Mouse (Mus musculus) ES-Bruce4 (cell line): ENCODE data around the gene Gm49361. TPM values are rescaled to one million over a fixed set of nuclear protein-coding genes. Genes with fewer than 3 reads are reported as not detected.

Experiments used
- H3K27ac ChIP-seq: 2 replicates; pipeline ENCODE4 v1.5.1; 2012; ENCODE audit warnings: low read length, inconsistent platforms; ENCODE audit not compliant: insufficient read depth
- H3K27me3 ChIP-seq: 2 replicates; pipeline ENCODE4 v1.6.1; 2012; ENCODE audit warnings: mild to moderate bottlenecking, low read length, inconsistent platforms; ENCODE audit not compliant: control insufficient read depth, poor library complexity, insufficient read depth, severe bottlenecking
- H3K36me3 ChIP-seq: 2 replicates; pipeline ENCODE4 v1.6.1; 2012; ENCODE audit warnings: inconsistent platforms, mild to moderate bottlenecking, low read length, moderate library complexity; ENCODE audit not compliant: control insufficient read depth, poor library complexity, insufficient read depth, severe bottlenecking
- H3K4me1 ChIP-seq: one replicate; pipeline ENCODE4 v1.8.1; 2011; ENCODE audit warnings: low read length; ENCODE audit not compliant: control insufficient read depth, insufficient read depth
- H3K4me3 ChIP-seq: 2 replicates; pipeline ENCODE4 v1.5.1; 2011; ENCODE audit warnings: low read depth, mild to moderate bottlenecking, low read length
- H3K9ac ChIP-seq: 2 replicates; pipeline ENCODE4 v1.6.1; 2012; ENCODE audit warnings: low read depth, mild to moderate bottlenecking, inconsistent platforms; ENCODE audit not compliant: poor library complexity, severe bottlenecking
- H3K9me3 ChIP-seq: replicated peaks from 2 replicates; pipeline ENCODE4 v1.6.1; 2012; ENCODE audit warnings: mild to moderate bottlenecking, low read length, inconsistent platforms; ENCODE audit not compliant: control insufficient read depth, poor library complexity, insufficient read depth, severe bottlenecking
- CTCF ChIP-seq: IDR thresholded peaks from one replicate; pipeline ENCODE4 v1.8.1; 2011; ENCODE audit warnings: low read depth, low read length
- EP300 ChIP-seq: IDR thresholded peaks from 2 replicates; pipeline ENCODE4 v1.6.1; 2011; ENCODE audit warnings: low read depth, low read length; ENCODE audit not compliant: insufficient read depth
- POLR2A ChIP-seq: IDR thresholded peaks from one replicate; pipeline ENCODE4 v1.8.1; 2011; ENCODE audit warnings: low read length; ENCODE audit not compliant: insufficient read depth
- polyA plus RNA-seq: library from polyadenylated mRNA; stranded (reverse); fragments of >200 nt; gene quantifications from 2 replicates; pipeline ENCODE4 v1.2.4, GENCODE M21; 2011; ENCODE audit warnings: low read depth; ENCODE audit not compliant: missing spikeins, insufficient read depth, insufficient read length

Gm49361 gene
- polyA plus RNA-seq, 1 experiment, result not detected

DNA sequence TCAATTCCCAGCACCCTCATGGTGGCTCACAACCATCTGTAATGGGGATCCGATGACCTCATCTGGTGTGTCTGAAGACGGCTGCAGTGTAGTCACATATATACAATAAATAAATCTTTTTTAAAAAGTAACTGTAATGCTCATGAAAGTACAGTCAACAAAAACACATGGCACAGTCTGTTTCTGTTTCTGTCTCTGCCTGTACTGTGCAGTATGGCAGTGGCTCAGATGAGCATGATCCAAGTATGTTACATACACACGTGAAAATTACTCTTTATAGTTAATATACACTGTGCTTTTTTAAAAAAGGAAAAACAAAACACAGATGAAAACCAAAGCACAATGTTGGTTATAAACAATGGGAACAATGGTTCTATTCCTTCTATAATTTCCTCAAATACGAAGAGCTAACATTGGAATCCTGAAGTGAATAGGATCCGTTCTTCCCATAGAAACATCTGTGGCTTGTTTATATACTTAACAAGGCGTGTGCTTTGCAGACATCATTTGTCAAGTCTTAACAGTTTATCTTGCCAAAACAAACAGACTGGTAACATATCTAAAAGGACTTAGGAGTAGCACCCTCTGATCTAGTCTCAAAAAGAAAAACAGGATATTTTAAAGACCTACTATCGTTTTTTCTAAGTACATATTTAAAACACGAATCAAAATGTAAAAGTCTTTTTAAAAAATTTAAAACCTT is 139.1 kb downstream of the Gm49361 start:
- H3K27ac ChIP-seq, result no peak overlapping the region
- H3K4me1 ChIP-seq, result no peaks in the 10 kb centered on the region
- H3K4me3 ChIP-seq, result no peak overlapping the region
- H3K9ac ChIP-seq, result no peak overlapping the region
- peaks cover 27% of the 10 kb centered on the region for H3K36me3 ChIP-seq
- no peaks in the 10 kb centered on the region for H3K27me3 ChIP-seq
- H3K9me3 ChIP-seq, result no peaks in the 10 kb centered on the region
- TF ChIP-seq CTCF (no peak), POLR2A (no peak), EP300 (no peak)

DNA sequence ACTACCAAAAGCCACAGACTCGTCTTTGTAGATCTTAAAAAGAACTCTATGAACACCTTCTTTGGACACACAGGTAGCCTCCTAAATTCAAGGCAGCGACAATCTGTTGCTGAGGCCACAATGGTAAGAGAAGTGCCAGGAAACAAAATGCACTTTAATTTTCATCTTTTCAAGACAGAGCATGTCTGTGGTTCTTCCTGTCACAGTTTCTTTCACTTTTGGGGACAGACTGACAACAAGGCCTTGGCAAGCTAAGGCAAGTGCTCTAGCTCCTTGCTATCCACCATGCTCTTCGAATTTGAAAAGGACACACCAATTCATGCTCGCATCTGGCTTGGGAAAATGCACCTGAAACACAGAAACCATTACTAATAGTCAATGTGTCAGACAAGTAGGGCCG is 152.6 kb downstream of the Gm49361 start:
- no peak overlapping the region for H3K9ac ChIP-seq
- H3K4me3 ChIP-seq, result no peak overlapping the region
- no peaks in the 10 kb centered on the region for H3K27me3 ChIP-seq
- TF ChIP-seq POLR2A, result no peak
- no peak for TF ChIP-seq EP300
- no peak for TF ChIP-seq CTCF
- no peak overlapping the region for H3K27ac ChIP-seq
- no peaks in the 10 kb centered on the region for H3K4me1 ChIP-seq
- H3K9me3 ChIP-seq, result no peaks in the 10 kb centered on the region
- peaks cover 68% of the 10 kb centered on the region for H3K36me3 ChIP-seq

Other genes with a start within 250 kb of the Gm49361 start
- 1.4 and 2.1 TPM in 2 replicates for gene Il17d, start 221.3 kb downstream of the Gm49361 start, polyA plus RNA-seq
- gene Eef1akmt1, start 174.5 kb downstream of the Gm49361 start, polyA plus RNA-seq, result 26.4 and 28.9 TPM in 2 replicates
- gene Xpo4, start 80.7 kb downstream of the Gm49361 start, polyA plus RNA-seq, result 64.0 and 64.1 TPM in 2 replicates
- gene Lats2, start 12.3 kb upstream of the Gm49361 start, polyA plus RNA-seq, result 18.4 and 26.1 TPM in 2 replicates
- 76.9 and 98.1 TPM in 2 replicates for gene Sap18, start 52.1 kb upstream of the Gm49361 start, polyA plus RNA-seq
- gene Ska3, start 80.1 kb upstream of the Gm49361 start, polyA plus RNA-seq, result 51.8 and 64.1 TPM in 2 replicates
- 72.3 and 76.0 TPM in 2 replicates for gene Mrpl57, start 80.1 kb upstream of the Gm49361 start, polyA plus RNA-seq
- gene Zdhhc20, start 144.2 kb upstream of the Gm49361 start, polyA plus RNA-seq, result 42.0 and 51.5 TPM in 2 replicates